9 mouse cellular contexts compared by ENCODE assay signal in genomic region chr11:118326991-118327971, GRCm38 (mm10). TPM values are rescaled to one million over a fixed set of nuclear protein-coding genes. Genes with fewer than 3 reads are reported as not detected.
A peak's percentile ranks its signal among the peaks of the same experiment; 100 is the strongest.
DNase-seq lines count a peak whose midpoint lies in the region; ATAC-seq and TF ChIP-seq lines count a peak whose summit lies in the region.
"Had no signal": no experiment of that assay in that cellular context is flagged by ENCODE, and none has a peak within 500 bp of the region (broad histone marks: within the 10 kb centered on the region; RNA-seq: fewer than 3 reads in every experiment).

No protein-coding gene starts in this region.

- H3K9ac ChIP-seq in kidney, embryonic 14.5 days (ENCODE audit: low read depth, low read length): no peak overlapping the region
- peak overlapping the region; percentile 43; the same call in 1 of the 2 replicates for H3K9ac ChIP-seq in hindbrain, embryonic 16.5 days (ENCODE audit: low read depth, low read length)

- no peak for ATAC-seq in kidney, embryonic 14.5 days (ENCODE audit: low FRiP score, low TSS enrichment)
- peak; percentile 94 for ATAC-seq in hindbrain, embryonic 16.5 days

- DNase-seq in kidney, adult 11 months: peak; percentile 11
- DNase-seq in cerebellum, postnatal 4 days (ENCODE audit: low spot score in 2 of 2): peak; percentile 46 to 87
- DNase-seq in gastrocnemius, adult 8-10 months (ENCODE audit: low spot score in 2 of 2): peak; percentile 72 to 73
- peak; percentile 78 to 93 for DNase-seq in left cerebral cortex, adult 9 months (ENCODE audit: low spot score in 2 of 2)
- no peak for DNase-seq in thymus, postnatal 36 days

- TF ChIP-seq POLR2A in myocyte (IDR thresholded peaks at IDR 0.05; ENCODE audit: insufficient read length, low read depth): no peak

- no peak overlapping the region for H3K4me3 ChIP-seq in kidney, embryonic 14.5 days (ENCODE audit: low read length)
- no peak overlapping the region for H3K4me3 ChIP-seq in hindbrain, embryonic 16.5 days (ENCODE audit: low read length)
- no peak overlapping the region for H3K4me3 ChIP-seq in myocyte

- peaks cover 25% of the 10 kb centered on the region for H3K4me1 ChIP-seq in kidney, embryonic 14.5 days (ENCODE audit: control insufficient read depth, insufficient read depth, low read length)
- peaks cover 26% of the 10 kb centered on the region for H3K4me1 ChIP-seq in hindbrain, embryonic 16.5 days (ENCODE audit: control insufficient read depth, insufficient read depth, low read depth, low read length)

- H3ac ChIP-seq in myocyte (ENCODE audit: control insufficient read depth, insufficient read length): no peak overlapping the region

- no peaks in the 10 kb centered on the region for H3K27me3 ChIP-seq in kidney, embryonic 14.5 days (ENCODE audit: control insufficient read depth, insufficient read depth, low read length)
- H3K27me3 ChIP-seq in hindbrain, embryonic 16.5 days (replicated peaks; ENCODE audit: control insufficient read depth, insufficient read depth, low read length): no peaks in the 10 kb centered on the region
- H3K27me3 ChIP-seq in myocyte (ENCODE audit: control insufficient read depth, insufficient read depth, insufficient read length): no peaks in the 10 kb centered on the region

- H3K27ac ChIP-seq in kidney, embryonic 14.5 days (ENCODE audit: low read depth, low read length): no peak overlapping the region; the same call in 1 of the 2 replicates
- H3K27ac ChIP-seq in hindbrain, embryonic 16.5 days (ENCODE audit: low read depth, low read length): peak overlapping the region; percentile 80

- peaks cover 5% of the 10 kb centered on the region for H3K36me3 ChIP-seq in kidney, embryonic 14.5 days (ENCODE audit: control insufficient read depth, insufficient read depth, low read length)
- no peaks in the 10 kb centered on the region for H3K36me3 ChIP-seq in hindbrain, embryonic 16.5 days (ENCODE audit: control insufficient read depth, insufficient read depth, low read length)
- H3K36me3 ChIP-seq in myocyte (ENCODE audit: control insufficient read depth, insufficient read depth): peaks cover 7% of the 10 kb centered on the region

- H3K4me2 ChIP-seq in kidney, embryonic 14.5 days (replicated peaks; ENCODE audit: low read depth, low read length): no peak overlapping the region
- peak overlapping the region; percentile 11 for H3K4me2 ChIP-seq in hindbrain, embryonic 16.5 days (ENCODE audit: low read length)
- H3K4me2 ChIP-seq in myocyte (ENCODE audit: low read depth): peak overlapping the region; percentile 69

- peaks cover 53% of the 10 kb centered on the region for H3K79me2 ChIP-seq in myocyte (ENCODE audit: control insufficient read depth, insufficient read depth)

- no peaks in the 10 kb centered on the region for H3K9me3 ChIP-seq in kidney, embryonic 14.5 days (ENCODE audit: control insufficient read depth, low read length)
- no peaks in the 10 kb centered on the region for H3K9me3 ChIP-seq in hindbrain, embryonic 16.5 days (ENCODE audit: control insufficient read depth, low read length)

- 67% methylated on average over 24 of the region's 24 CpGs for WGBS in kidney, embryonic 14.5 days
- WGBS in hindbrain, embryonic 16.5 days: 44% methylated on average over 24 of the region's 24 CpGs

TF ChIP-seq in myocyte, 11 proteins besides CTCF, POLR2A, EP300 and RAD21:
- TF ChIP-seq E2F4 (IDR thresholded peaks at IDR 0.05; ENCODE audit: insufficient read depth): peak; percentile 6
- peak; percentile 45 for TF ChIP-seq POLR2AphosphoS2 (IDR thresholded peaks at IDR 0.05; ENCODE audit: insufficient read length, low read depth)
- TF ChIP-seq MAX (IDR thresholded peaks at IDR 0.05; ENCODE audit: low read depth): peak; percentile 17
- TF ChIP-seq MYOG (IDR thresholded peaks at IDR 0.05; ENCODE audit: control insufficient read depth in 1 of 3, insufficient read depth in 1 of 3, insufficient read length in 2 of 3, low read depth in 2 of 3): peak in 1 of 3 experiments; percentile 34
- no peak for TF ChIP-seq SRF (IDR thresholded peaks at IDR 0.05; ENCODE audit: control insufficient read depth, insufficient read length, low read depth)
- peak; percentile 76 for TF ChIP-seq USF1 (IDR thresholded peaks at IDR 0.05; ENCODE audit: low read depth)
- TF ChIP-seq MYOD1 (IDR thresholded peaks at IDR 0.05; ENCODE audit: control insufficient read depth in 1 of 3, insufficient read length in 2 of 3, low read depth in 2 of 3): peak in 2 of 3 experiments; percentile 4 to 55
- no peak for TF ChIP-seq TCF3 (IDR thresholded peaks at IDR 0.05; ENCODE audit: insufficient read length, low read depth)
- TF ChIP-seq CEBPB (IDR thresholded peaks at IDR 0.05; ENCODE audit: insufficient read depth, poor library complexity, severe bottlenecking): no peak
- TF ChIP-seq TCF12 (IDR thresholded peaks at IDR 0.05; ENCODE audit: insufficient read depth, poor library complexity, severe bottlenecking): no peak

RNA-seq across cellular contexts. Expression of gene Cep295nl, which starts 15.0 kb away (rescaled TPM):
- 0.41 and 0.42 TPM in 2 replicates for polyA plus RNA-seq in kidney, embryonic 14.5 days (2014; fragmentation: Nextera tagmentation; extraction: Ambion mirVana)
- total RNA-seq in gastrocnemius, adult 8-10 months (2022): 1 to 10 TPM in 1 of 4 experiments, under 1 TPM in 3; 0.41 to 1.0 (median 0.94) TPM
- 0.15 and 0.17 TPM in 2 replicates for polyA plus RNA-seq in hindbrain, embryonic 16.5 days (2015; fragmentation: Nextera tagmentation; extraction: Ambion mirVana)
- 0.60 TPM for polyA plus RNA-seq in myocyte (2012; fragmentation: generic; extraction: Trizol)
- total RNA-seq: liver, adult 2 months had no signal
- polyA plus RNA-seq: liver, adult 2 months had no signal

RNA-seq across cellular contexts. Expression of gene Timp2, which starts 28.3 kb away (rescaled TPM):
- 58.7 and 102 TPM in 2 replicates for polyA plus RNA-seq in kidney, embryonic 14.5 days (2014; fragmentation: Nextera tagmentation; extraction: Ambion mirVana)
- 10 to 100 TPM; 41.0 to 82.5 (median 52.4) TPM for total RNA-seq in gastrocnemius, adult 8-10 months (2022)
- polyA plus RNA-seq in hindbrain, embryonic 16.5 days (2015; fragmentation: Nextera tagmentation; extraction: Ambion mirVana): 95.2 and 97.8 TPM in 2 replicates
- polyA plus RNA-seq in myocyte (2012; fragmentation: generic; extraction: Trizol): 321 TPM

RNA-seq across cellular contexts. Expression of gene Usp36, which starts 37.2 kb away (rescaled TPM):
- 12.2 and 18.1 TPM in 2 replicates for polyA plus RNA-seq in kidney, embryonic 14.5 days (2014; fragmentation: Nextera tagmentation; extraction: Ambion mirVana)
- total RNA-seq in gastrocnemius, adult 8-10 months (2022): 10 to 100 TPM; 13.1 to 16.7 (median 14.8) TPM
- polyA plus RNA-seq in hindbrain, embryonic 16.5 days (2015; fragmentation: Nextera tagmentation; extraction: Ambion mirVana): 15.2 and 18.9 TPM in 2 replicates
- polyA plus RNA-seq in myocyte (2012; fragmentation: generic; extraction: Trizol): 19.5 TPM

Comparison
In these comparisons a context has a peak if more than half of its experiments do, and no peak if none do; other contexts are left out.
1. DNase-seq: peak in kidney, adult 11 months (single experiment), cerebellum, postnatal 4 days (2 of 2), gastrocnemius, adult 8-10 months (2 of 2) and left cerebral cortex, adult 9 months (2 of 2); none in thymus, postnatal 36 days (0 of 2).